Mouse (Mus musculus) lung, embryonic 16.5 days (tissue): ENCODE results near the gene Lct. TPM values are rescaled to one million over a fixed set of nuclear protein-coding genes. Genes with fewer than 3 reads are reported as not detected.

Experiments used
- ATAC-seq: fragments of 200-750 bp; cut with Nextera tagmentation; 2 replicates; pipeline ENCODE4 v1.8.0; 2017; ENCODE audit warnings: low read depth, mild to moderate bottlenecking, moderate library complexity
- H3K27ac ChIP-seq: fragments of 300-500 bp; sonication (generic); 2 replicates; pipeline ENCODE4 v1.5.1; 2014; ENCODE audit warnings: mild to moderate bottlenecking, control low read depth, low read length
- H3K27me3 ChIP-seq: fragments of 300-500 bp; sonication (generic); 2 replicates; pipeline ENCODE4 v1.6.1; 2014; ENCODE audit warnings: low read depth, low read length, mixed read lengths; ENCODE audit not compliant: control insufficient read depth, insufficient read depth
- H3K36me3 ChIP-seq: fragments of 300-500 bp; sonication (generic); 2 replicates; pipeline ENCODE4 v1.6.1; 2014; ENCODE audit warnings: low read length; ENCODE audit not compliant: control insufficient read depth, insufficient read depth
- H3K4me1 ChIP-seq: fragments of 300-500 bp; sonication (generic); replicated peaks from 2 replicates; pipeline ENCODE4 v1.6.1; 2014; ENCODE audit warnings: low read length, mixed read lengths; ENCODE audit not compliant: control insufficient read depth, insufficient read depth
- H3K4me2 ChIP-seq: fragments of 300-500 bp; sonication (generic); 2 replicates; pipeline ENCODE4 v1.6.1; 2014; ENCODE audit warnings: low read depth, low read length, control low read depth
- H3K4me3 ChIP-seq: fragments of 300-500 bp; sonication (generic); 2 replicates; pipeline ENCODE4 v1.5.1; 2014; ENCODE audit warnings: mild to moderate bottlenecking, low read length, control low read depth
- H3K9ac ChIP-seq: fragments of 300-500 bp; sonication (generic); 2 replicates; pipeline ENCODE4 v1.6.1; 2014; ENCODE audit warnings: low read length, control low read depth
- H3K9me3 ChIP-seq: fragments of 300-500 bp; sonication (generic); 2 replicates; pipeline ENCODE4 v1.6.1; 2016; ENCODE audit warnings: low read length; ENCODE audit not compliant: control insufficient read depth
- WGBS: fragments of 180-500 bp; shearing (Covaris S2); extraction: QIAGEN DNeasy Blood & Tissue Kit; methylation state at CpG from one replicate; pipeline ENCODE4 v1.1.7; 2014; 5-methylcytosine and 5-hydroxymethylcytosine counted together
- polyA plus RNA-seq: library from polyadenylated mRNA; unstranded; fragments of >200 nt; fragmentation: Nextera tagmentation; extraction: Ambion mirVana; gene quantifications from 2 replicates; pipeline ENCODE4 v1.2.1, GENCODE M21; 2015

Gene Lct
- polyA plus RNA-seq, 1 experiment from 2014 or later, result 0.09 TPM

DNA sequence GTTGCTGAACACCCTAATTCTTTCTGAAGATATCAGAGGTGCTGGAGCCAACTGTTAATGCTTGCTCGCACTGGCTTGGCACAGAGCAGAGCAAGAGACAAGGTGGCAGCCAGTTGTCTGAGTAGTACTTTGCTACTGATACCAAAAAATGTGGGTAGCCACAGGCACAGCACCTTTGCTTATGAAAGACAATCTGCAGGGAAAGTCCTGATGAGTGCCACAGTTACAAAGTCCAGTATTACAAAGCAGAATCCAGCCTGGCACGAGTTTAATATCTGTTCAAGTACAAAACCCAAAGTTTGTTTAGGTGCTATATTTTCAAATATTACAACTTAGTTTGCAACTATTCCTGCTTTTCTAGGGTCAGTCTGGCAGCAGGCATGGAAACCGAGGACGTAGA lies 92.9 kb downstream of the Lct start:
- H3K36me3 ChIP-seq, result peaks cover 20% of the 10 kb centered on the region
- no peaks in the 10 kb centered on the region for H3K9me3 ChIP-seq
- no peaks in the 10 kb centered on the region for H3K27me3 ChIP-seq
- no peak for ATAC-seq
- H3K27ac ChIP-seq, result no peak overlapping the region
- H3K9ac ChIP-seq, result no peak overlapping the region
- H3K4me2 ChIP-seq, result no peak overlapping the region
- no peaks in the 10 kb centered on the region for H3K4me1 ChIP-seq
- no peak overlapping the region for H3K4me3 ChIP-seq
- 94% methylated on average over 4 of the region's 4 CpGs for WGBS

Other genes with a start within 250 kb of the Lct start
- 9.5 and 12.1 TPM in 2 replicates for gene Zranb3, start 225.3 kb downstream of the Lct start, polyA plus RNA-seq
- gene R3hdm1, start 225.0 kb downstream of the Lct start, polyA plus RNA-seq, result 53.1 and 57.1 TPM in 2 replicates
- 57.1 and 63.8 TPM in 2 replicates for gene Ubxn4, start 84.4 kb downstream of the Lct start, polyA plus RNA-seq
- 223 and 240 TPM in 2 replicates for gene Mcm6, start 31.3 kb upstream of the Lct start, polyA plus RNA-seq
- 157 and 167 TPM in 2 replicates for gene Dars, start 89.0 kb upstream of the Lct start, polyA plus RNA-seq